Mouse (Mus musculus): Measurements from ENCODE around the gene Man2a1.

- TF ChIP-seq CTCF (IDR thresholded peaks at IDR 0.05; ENCODE audit: control insufficient read depth, insufficient read depth, insufficient replicate concordance, low read depth, low read length) (no peak), POLR2A (IDR thresholded peaks at IDR 0.05; ENCODE audit: control insufficient read depth, low read depth, low read length) (no peak)
These were observed 119.2 kb downstream of the Man2a1 start for GRCm38 (mm10) chr17:64719760-64720159.

Data from testis, adult 2 months (tissue).